Mouse (Mus musculus) heart, embryonic 11.5 days (tissue): ENCODE measurements at regions not wholly inside any gene's neighbourhood (a gene's known extent, or its start where the extent isn't known, plus 50 kb on each side); places are given as distances from the start of the nearest gene placed in this dataset.

Experiments used
- ATAC-seq: fragments of 200-750 bp; cut with Nextera tagmentation; replicated peaks from 2 replicates; pipeline ENCODE4 v1.8.0; 2017; ENCODE audit warnings: moderate library complexity; ENCODE audit not compliant: insufficient number of reproducible peaks, low FRiP score, low TSS enrichment
- H3K27ac ChIP-seq: fragments of 300-500 bp; sonication (generic); 2 replicates; pipeline ENCODE4 v1.5.1; 2014; ENCODE audit warnings: mild to moderate bottlenecking, low read depth, low read length
- H3K27me3 ChIP-seq: fragments of 300-500 bp; sonication (generic); 2 replicates; pipeline ENCODE4 v1.6.1; 2014; ENCODE audit warnings: mild to moderate bottlenecking, low read length, mixed read lengths; ENCODE audit not compliant: control insufficient read depth, insufficient read depth
- H3K36me3 ChIP-seq: fragments of 300-500 bp; sonication (generic); 2 replicates; pipeline ENCODE4 v1.6.1; 2014; ENCODE audit warnings: mild to moderate bottlenecking, low read length, moderate library complexity, mixed read lengths; ENCODE audit not compliant: control insufficient read depth, insufficient read depth
- H3K4me1 ChIP-seq: fragments of 300-500 bp; sonication (generic); 2 replicates; pipeline ENCODE4 v1.6.1; 2014; ENCODE audit warnings: low read length; ENCODE audit not compliant: control insufficient read depth, insufficient read depth
- H3K4me2 ChIP-seq: fragments of 300-500 bp; sonication (generic); 2 replicates; pipeline ENCODE4 v1.6.1; 2014; ENCODE audit warnings: mild to moderate bottlenecking, moderate library complexity
- H3K4me3 ChIP-seq: fragments of 300-500 bp; sonication (generic); 2 replicates; pipeline ENCODE4 v1.5.1; 2014; ENCODE audit warnings: low read depth, low read length
- H3K9ac ChIP-seq: fragments of 300-500 bp; sonication (generic); 2 replicates; pipeline ENCODE4 v1.6.1; 2014; ENCODE audit warnings: mild to moderate bottlenecking, low read depth, low read length, moderate library complexity
- H3K9me3 ChIP-seq: fragments of 300-500 bp; sonication (generic); replicated peaks from 2 replicates; pipeline ENCODE4 v1.6.1; 2016; ENCODE audit warnings: low read length; ENCODE audit not compliant: control insufficient read depth
- WGBS: fragments of 180-500 bp; shearing (Covaris S2); extraction: QIAGEN DNeasy Blood & Tissue Kit; methylation state at CpG from one replicate; pipeline ENCODE4 v1.1.7; 2014; ENCODE audit not compliant: insufficient replicate concordance; 5-methylcytosine and 5-hydroxymethylcytosine counted together

DNA sequence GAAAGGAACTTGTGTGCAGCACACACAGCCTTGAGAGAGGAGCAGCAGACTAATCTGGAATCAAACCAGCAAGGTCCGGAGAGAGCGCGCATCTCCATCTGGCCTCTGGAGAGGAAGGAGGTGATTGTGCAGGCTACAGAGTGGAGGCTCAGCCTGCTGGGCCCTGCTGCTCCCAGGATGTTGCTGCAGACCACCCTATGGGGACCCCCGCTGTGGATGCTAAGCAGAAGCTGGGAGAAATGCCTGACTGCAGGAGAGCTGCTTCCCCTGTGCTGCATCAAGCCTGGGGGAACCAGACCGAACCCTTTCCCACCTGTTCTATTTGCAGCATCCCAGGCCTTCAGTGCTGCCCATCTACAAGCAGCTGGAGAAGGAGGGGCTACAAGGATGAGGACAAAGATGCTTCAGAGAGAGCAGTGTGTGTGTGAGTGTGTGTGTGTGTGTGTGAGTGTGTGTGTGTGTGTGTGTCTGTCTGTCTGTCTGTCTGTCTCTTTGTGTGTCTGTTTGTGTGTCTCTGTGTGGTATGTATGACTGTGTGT lies 311.2 kb upstream of the Noct start:
- Histone ChIP-seq H3K27me3 (no peaks in the 10 kb centered on the region), H3K36me3 (no peaks in the 10 kb centered on the region), H3K27ac (no peak overlapping the region), H3K4me2 (no peak overlapping the region), H3K9me3 (no peaks in the 10 kb centered on the region), H3K4me3 (no peak overlapping the region), H3K9ac (no peak overlapping the region), H3K4me1 (no peaks in the 10 kb centered on the region)
- WGBS, result 75% methylated on average over 5 of the region's 5 CpGs
- no peak for ATAC-seq

DNA sequence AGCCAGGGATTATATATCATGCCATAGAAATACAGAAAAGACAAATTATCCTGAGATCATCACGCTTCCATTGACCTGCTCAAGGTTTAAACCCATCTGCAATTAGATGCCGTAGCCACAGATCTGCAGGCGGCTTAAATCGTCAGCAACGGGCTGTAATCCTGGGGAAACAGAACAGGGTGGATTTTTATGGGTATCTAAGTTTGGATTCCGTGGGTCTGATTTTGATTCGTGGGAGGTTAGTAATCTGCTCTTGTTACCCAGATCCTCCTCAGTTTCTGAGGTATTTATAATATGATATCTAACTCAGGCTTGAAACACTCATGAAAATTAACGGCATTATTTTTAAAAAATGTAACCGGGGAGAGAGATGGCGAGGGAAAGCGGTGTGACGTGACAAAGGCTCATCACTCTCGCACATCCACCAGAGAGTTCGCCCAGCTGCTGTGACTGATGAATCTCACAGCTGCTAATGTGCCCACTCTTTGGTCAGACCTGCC lies 309.3 kb upstream of the Noct start:
- WGBS, result 80% methylated on average over 14 of the region's 14 CpGs
- H3K27me3 ChIP-seq, result no peaks in the 10 kb centered on the region

DNA sequence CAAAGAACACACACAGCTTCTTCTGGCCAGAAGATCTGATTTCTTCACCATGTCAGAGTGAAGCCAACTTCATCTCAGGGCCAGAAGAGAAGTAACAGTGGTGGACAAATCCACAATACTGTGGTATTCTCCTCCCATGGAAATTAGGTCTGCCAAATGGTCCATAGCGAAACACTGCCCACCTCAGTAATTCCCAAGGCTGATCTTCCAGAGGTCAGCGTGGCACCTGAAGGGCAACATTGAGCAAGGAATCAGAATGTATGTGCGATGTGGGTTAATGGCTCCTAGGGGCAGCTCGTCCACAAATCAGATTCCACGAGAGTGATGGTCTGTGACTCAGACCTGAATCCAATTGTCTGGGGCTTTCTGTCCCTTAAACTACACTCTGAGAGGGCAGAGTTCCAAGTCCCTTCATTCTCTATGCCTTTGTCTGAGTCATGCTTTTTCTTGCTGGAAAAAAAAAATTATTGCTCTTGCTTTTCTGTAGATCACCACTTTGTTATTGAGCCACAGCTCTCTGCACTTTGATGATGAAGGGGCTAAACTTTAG lies 307.9 kb upstream of the Noct start:
- Histone ChIP-seq H3K4me3 (no peak overlapping the region), H3K36me3 (no peaks in the 10 kb centered on the region), H3K27ac (no peak overlapping the region), H3K4me1 (no peaks in the 10 kb centered on the region), H3K9ac (no peak overlapping the region), H3K9me3 (no peaks in the 10 kb centered on the region), H3K4me2 (no peak overlapping the region), H3K27me3 (no peaks in the 10 kb centered on the region)
- no peak for ATAC-seq
- WGBS, result 80% methylated on average over 5 of the region's 5 CpGs

More for the DNA sequence above, 309.3 kb upstream of the Noct start:
- H3K36me3 ChIP-seq, result no peaks in the 10 kb centered on the region
- H3K4me2 ChIP-seq, result no peak overlapping the region
- ATAC-seq, result no peak
- H3K9me3 ChIP-seq, result no peaks in the 10 kb centered on the region
- no peak overlapping the region for H3K27ac ChIP-seq
- H3K4me3 ChIP-seq, result no peak overlapping the region
- H3K9ac ChIP-seq, result no peak overlapping the region
- no peaks in the 10 kb centered on the region for H3K4me1 ChIP-seq

DNA sequence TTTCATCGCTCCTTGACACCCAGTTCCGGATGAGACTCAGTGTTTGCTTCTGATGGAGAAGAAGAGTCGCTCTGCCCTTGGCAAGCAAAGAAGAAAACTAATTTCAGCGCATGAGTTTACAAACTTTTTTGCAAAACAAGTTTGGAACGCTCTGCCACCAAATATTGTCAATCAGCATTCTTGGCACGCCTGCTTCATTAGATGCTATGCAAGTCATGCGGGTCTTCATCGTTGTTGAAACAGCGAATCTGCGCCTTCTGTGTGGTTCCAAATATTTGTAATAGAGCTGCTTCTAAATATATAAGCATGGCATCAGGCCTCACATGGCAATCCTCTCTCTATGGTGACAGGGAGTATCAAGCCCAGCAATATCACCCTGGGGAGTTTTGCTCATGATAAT lies 301.9 kb upstream of the Noct start:
- WGBS, result 95% methylated on average over 10 of the region's 10 CpGs

DNA sequence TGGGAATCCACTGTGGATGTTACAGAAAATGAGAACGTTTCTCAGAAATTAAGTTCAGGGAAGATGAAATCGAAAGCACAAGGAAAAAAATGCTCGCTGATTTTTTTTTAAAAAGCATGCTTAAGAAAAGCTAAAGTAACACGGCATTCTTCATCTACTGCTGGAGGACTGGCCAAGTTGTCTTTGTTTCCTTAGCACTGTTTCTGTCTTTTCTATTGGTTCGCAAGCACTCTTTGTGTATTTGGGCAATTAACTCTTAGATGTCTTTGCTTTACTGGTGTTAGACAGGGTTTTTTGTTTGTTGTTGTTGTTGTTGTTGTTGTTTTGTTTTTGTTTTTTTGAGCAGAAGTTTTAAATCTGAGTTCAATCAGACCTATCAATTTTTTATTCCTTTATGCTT lies 301.4 kb upstream of the Noct start:
- Histone ChIP-seq H3K4me3 (no peak overlapping the region), H3K4me1 (no peaks in the 10 kb centered on the region), H3K4me2 (no peak overlapping the region), H3K27me3 (no peaks in the 10 kb centered on the region), H3K27ac (no peak overlapping the region), H3K36me3 (no peaks in the 10 kb centered on the region), H3K9ac (no peak overlapping the region), H3K9me3 (no peaks in the 10 kb centered on the region)
- 86% methylated on average over 5 of the region's 5 CpGs for WGBS
- no peak for ATAC-seq

More for the DNA sequence above, 301.9 kb upstream of the Noct start:
- Histone ChIP-seq H3K27ac (no peak overlapping the region), H3K36me3 (no peaks in the 10 kb centered on the region), H3K4me2 (no peak overlapping the region), H3K4me1 (no peaks in the 10 kb centered on the region), H3K9ac (no peak overlapping the region), H3K9me3 (no peaks in the 10 kb centered on the region), H3K27me3 (no peaks in the 10 kb centered on the region), H3K4me3 (no peak overlapping the region)
- ATAC-seq, result no peak

GRCm38 (mm10) chr3:50923327-50923726 lies 300.9 kb upstream of the Noct start:
- H3K36me3 ChIP-seq, result no peaks in the 10 kb centered on the region
- 81% methylated on average over 7 of the region's 7 CpGs for WGBS
- no peak for ATAC-seq
- no peaks in the 10 kb centered on the region for H3K4me1 ChIP-seq
- H3K4me3 ChIP-seq, result no peak overlapping the region
- no peaks in the 10 kb centered on the region for H3K27me3 ChIP-seq
- H3K4me2 ChIP-seq, result no peak overlapping the region
- H3K9ac ChIP-seq, result no peak overlapping the region
- no peak overlapping the region for H3K27ac ChIP-seq
- no peaks in the 10 kb centered on the region for H3K9me3 ChIP-seq

GRCm38 (mm10) chr3:50927318-50927717 lies 296.9 kb upstream of the Noct start:
- H3K4me1 ChIP-seq, result no peaks in the 10 kb centered on the region
- no peaks in the 10 kb centered on the region for H3K27me3 ChIP-seq
- no peak overlapping the region for H3K9ac ChIP-seq
- no peaks in the 10 kb centered on the region for H3K36me3 ChIP-seq
- no peak overlapping the region for H3K27ac ChIP-seq
- H3K4me3 ChIP-seq, result no peak overlapping the region
- no peaks in the 10 kb centered on the region for H3K9me3 ChIP-seq
- ATAC-seq, result no peak
- 75% methylated on average over 4 of the region's 4 CpGs for WGBS
- no peak overlapping the region for H3K4me2 ChIP-seq

DNA sequence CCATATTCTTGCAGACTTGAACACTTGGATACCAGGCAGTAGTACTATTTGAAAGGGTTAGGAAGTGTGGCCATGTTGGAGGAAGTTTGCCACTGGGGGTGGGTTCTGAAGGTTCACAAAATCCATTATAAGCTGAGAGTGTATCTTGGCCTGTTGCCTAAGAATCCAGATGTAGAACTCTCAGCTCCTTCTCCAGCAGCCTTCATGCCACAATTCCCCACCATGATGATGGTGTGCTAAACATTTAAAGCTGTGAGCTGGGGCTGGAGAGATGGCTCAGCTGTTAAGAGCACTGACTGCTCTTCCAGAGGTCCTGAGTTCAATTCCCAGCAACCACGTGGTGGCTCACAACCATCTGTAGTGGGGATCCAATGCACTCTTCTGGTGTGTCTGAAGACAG lies 295.2 kb upstream of the Noct start:
- 65% methylated on average over 1 of the region's 1 CpGs for WGBS
- ATAC-seq, result no peak
- H3K4me2 ChIP-seq, result no peak overlapping the region
- no peaks in the 10 kb centered on the region for H3K27me3 ChIP-seq
- no peaks in the 10 kb centered on the region for H3K9me3 ChIP-seq
- H3K27ac ChIP-seq, result no peak overlapping the region
- no peak overlapping the region for H3K4me3 ChIP-seq
- H3K4me1 ChIP-seq, result no peaks in the 10 kb centered on the region
- H3K36me3 ChIP-seq, result no peaks in the 10 kb centered on the region
- no peak overlapping the region for H3K9ac ChIP-seq

- no peaks in the 10 kb centered on the region for H3K9me3 ChIP-seq
- 79% methylated on average over 10 of the region's 10 CpGs for WGBS
- H3K9ac ChIP-seq, result no peak overlapping the region
- no peaks in the 10 kb centered on the region for H3K4me1 ChIP-seq
- no peaks in the 10 kb centered on the region for H3K27me3 ChIP-seq
- H3K36me3 ChIP-seq, result no peaks in the 10 kb centered on the region
- no peak overlapping the region for H3K27ac ChIP-seq
- H3K4me3 ChIP-seq, result no peak overlapping the region
- H3K4me2 ChIP-seq, result no peak overlapping the region
- ATAC-seq, result no peak
Measured at GRCm38 (mm10) chr3:50932397-50933089, 291.7 kb upstream of the Noct start.
